Mouse (Mus musculus) kidney, postnatal 25 days (tissue): Measurements from ENCODE around the gene Tchp.

Experiments used
- DNase-seq, 2 experiments: peaks; one replicate each; pipeline ENCODE4 v3.0.0; 2021; ENCODE audit warnings: mixed read lengths in 2 of 2

The Tchp gene

GRCm38 (mm10) chr5:114742572-114742971 is 35.0 kb downstream of the Tchp start:
- DNase-seq: no peak

- no peak for DNase-seq
These were observed 35.6 kb downstream of the Tchp start for GRCm38 (mm10) chr5:114742998-114743696.

GRCm38 (mm10) chr5:114743697-114744090 is 36.1 kb downstream of the Tchp start:
- no peak for DNase-seq

- DNase-seq: peak in 1 of 2 experiments; percentile 29
These were observed 38.0 kb downstream of the Tchp start for GRCm38 (mm10) chr5:114745581-114745980.

GRCm38 (mm10) chr5:114746886-114747285 is 39.3 kb downstream of the Tchp start:
- DNase-seq: no peak

GRCm38 (mm10) chr5:114747521-114747920 is 40.0 kb downstream of the Tchp start:
- DNase-seq: no peak

- no peak for DNase-seq
These were observed 42.8 kb downstream of the Tchp start for GRCm38 (mm10) chr5:114750325-114750724.

GRCm38 (mm10) chr5:114752397-114752796 is 44.8 kb downstream of the Tchp start:
- no peak for DNase-seq

- DNase-seq: no peak
These were observed 45.8 kb downstream of the Tchp start for GRCm38 (mm10) chr5:114753384-114753783.

- no peak for DNase-seq
These were observed 52.1 kb downstream of the Tchp start for GRCm38 (mm10) chr5:114759536-114760090.

- no peak for DNase-seq
These were observed 54.4 kb downstream of the Tchp start for GRCm38 (mm10) chr5:114761980-114762379.

GRCm38 (mm10) chr5:114764812-114765735 is 57.5 kb downstream of the Tchp start:
- no peak for DNase-seq

GRCm38 (mm10) chr5:114766686-114767085 is 59.1 kb downstream of the Tchp start:
- no peak for DNase-seq

GRCm38 (mm10) chr5:114767185-114767584 is 59.6 kb downstream of the Tchp start:
- DNase-seq: no peak

GRCm38 (mm10) chr5:114769786-114770185 is 62.2 kb downstream of the Tchp start:
- DNase-seq: no peak

- DNase-seq: no peak
These were observed 64.2 kb downstream of the Tchp start for GRCm38 (mm10) chr5:114771796-114772195.
